Mouse (Mus musculus) heart, adult 18-20 months (tissue): ENCODE results near the gene Gm2163. TPM values are rescaled to one million over a fixed set of nuclear protein-coding genes. Genes with fewer than 3 reads are reported as not detected.
"Not testable (repeated sequence)": the region's sequence is repeated elsewhere in the genome, so short reads cannot be mapped to it uniquely, and the experiment has no call there.

ENCODE experiments used
- DNase-seq, 2 experiments: peaks; one replicate each; pipeline ENCODE4 v3.0.0; 2021 to 2022; ENCODE audit warnings: mixed read lengths in 1 of 2
- long read RNA-seq, 2 experiments: library from polyadenylated mRNA; stranded (forward); transcript quantifications; one replicate each; pipeline ENCODE4 v2.0.0; 2021
- total RNA-seq, 2 experiments: library from RNA; stranded (reverse); gene quantifications; 2 replicates each; pipeline ENCODE4 v1.2.3; 2021

Gm2163 gene
- total RNA-seq = not detected
- long read RNA-seq, experiment 1 = 0 reads
- long read RNA-seq, experiment 2 = 0 reads

GRCm38 (mm10) chr4:42466452-42466851, at the start of gene Gm2163:
Gene Gm2163, plus strand, starts transcription at chr4:42466752.
- not testable (repeated sequence) for DNase-seq

DNA sequence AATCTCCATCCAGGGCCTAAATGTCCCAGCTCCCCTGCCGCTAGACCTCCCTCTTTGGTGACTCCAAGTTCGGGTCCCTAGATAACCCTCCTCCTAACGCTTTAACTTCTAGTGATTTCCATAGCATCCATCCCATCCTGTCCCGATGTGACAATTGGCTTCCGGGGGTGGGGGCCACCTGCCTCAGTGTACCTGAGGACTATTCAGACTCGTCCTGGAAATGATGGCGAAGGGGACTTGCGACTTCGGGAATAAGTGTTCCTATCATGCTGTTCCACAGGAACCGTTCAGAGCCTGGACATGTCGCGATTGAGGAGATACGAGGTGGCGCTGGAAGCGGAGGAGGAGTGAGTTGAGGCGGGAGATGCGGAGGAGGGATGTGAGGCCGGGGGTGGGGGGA, 27.5 kb upstream of the Gm2163 start, which contains the start of gene Gm21586:
Gm21586 (plus strand) TSS at position 301 of the 400 bp plus-strand sequence.
- not testable (repeated sequence) for DNase-seq

GRCm38 (mm10) chr4:42528075-42528474, 61.5 kb downstream of the Gm2163 start, which contains the start of gene Fam205a2:
Gene Fam205a2, minus strand, starts transcription at chr4:42528175.
- not testable (repeated sequence) for DNase-seq

DNA sequence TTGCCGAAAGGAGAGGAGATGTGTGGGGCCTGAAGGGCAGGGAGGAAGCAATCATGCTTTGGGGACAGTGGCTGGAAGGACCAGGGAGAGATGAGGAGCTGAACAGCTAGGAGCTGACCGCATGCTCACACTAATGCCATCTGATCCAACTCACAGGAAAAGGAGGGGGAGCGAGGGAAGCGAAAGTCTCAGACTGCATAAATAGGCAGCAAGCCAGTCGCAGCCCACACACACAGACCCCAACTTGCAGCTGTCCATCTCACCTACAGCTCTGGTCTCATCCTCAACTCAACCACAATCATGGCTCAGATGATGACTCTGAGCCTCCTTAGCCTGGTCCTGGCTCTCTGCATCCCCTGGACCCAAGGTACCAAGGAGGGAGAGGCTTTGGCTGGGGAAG, 145.3 kb downstream of the Gm2163 start, which contains the start of gene Gm10591:
Gm10591 (plus strand) TSS at position 301 of the 400 bp plus-strand sequence.
- not testable (repeated sequence) for DNase-seq

GRCm38 (mm10) chr4:42629419-42629818, 162.9 kb downstream of the Gm2163 start, which contains the start of gene Gm2564:
Gene Gm2564, plus strand, starts transcription at chr4:42629719.
- not testable (repeated sequence) for DNase-seq

Other genes starting within 250 kb of the Gm2163 start
- gene Gm10600, start 226.1 kb upstream of the Gm2163 start, total RNA-seq = not detected
- gene Ccl21b, start 211.0 kb upstream of the Gm2163 start, total RNA-seq = not detected
- gene Gm21953, start 172.5 kb upstream of the Gm2163 start, total RNA-seq = not detected
- not detected for gene Fam205a3, start 148.4 kb upstream of the Gm2163 start, total RNA-seq
- gene Gm21586, start 27.4 kb upstream of the Gm2163 start, total RNA-seq = not detected
- gene Fam205a2, start 61.4 kb downstream of the Gm2163 start, total RNA-seq = not detected
- not detected for gene Gm10591, start 145.4 kb downstream of the Gm2163 start, total RNA-seq
- 1 to 10 TPM; 2.9 to 6.6 TPM for gene Gm2564, start 163.0 kb downstream of the Gm2163 start, total RNA-seq
- not detected for gene Ccl27b, start 188.5 kb downstream of the Gm2163 start, total RNA-seq
- gene Il11ra2, start 195.1 kb downstream of the Gm2163 start, total RNA-seq = under 1 TPM in 1 of 2 experiments, not detected in 1; 0.23 TPM